In the genomic region with DNA sequence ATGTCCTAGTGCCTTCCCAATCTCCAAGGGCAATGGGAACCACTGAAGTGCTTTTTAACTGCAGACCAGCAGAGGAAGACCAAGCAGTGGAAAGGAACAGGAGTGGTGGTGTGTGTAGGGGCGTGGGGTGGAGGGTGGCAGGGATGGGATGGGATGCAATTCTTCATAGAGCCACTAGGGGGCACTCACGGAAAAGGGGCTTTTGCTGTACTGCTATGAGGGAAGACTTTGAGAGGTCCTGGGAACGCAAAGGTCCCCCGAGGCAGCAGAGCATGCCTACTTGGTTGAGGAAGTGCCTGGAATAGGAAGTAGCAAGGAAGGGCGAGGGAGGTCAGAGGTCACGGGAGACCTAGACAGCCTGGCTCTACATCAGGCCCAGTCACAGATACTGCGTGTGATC, we compare ENCODE assay signal across 11 mouse cellular contexts.
DNase-seq lines count a peak whose midpoint lies in the region; ATAC-seq and TF ChIP-seq lines count a peak whose summit lies in the region.
"Had no signal": no experiment of that assay in that cellular context is flagged by ENCODE, and none has a peak within 500 bp of the region (broad histone marks: within the 10 kb centered on the region; RNA-seq: fewer than 3 reads in every experiment).

No protein-coding gene starts in this region.

- no peak for ATAC-seq in hindbrain, postnatal 0 days
- no peak for ATAC-seq in hindbrain, embryonic 11.5 days (ENCODE audit: low FRiP score)
- ATAC-seq in granulocyte monocyte progenitor cell, adult 5-6 weeks (replicated peaks; ENCODE audit: poor library complexity, severe bottlenecking), result peak; percentile 47
- ATAC-seq: hindbrain, embryonic 16.5 days had no signal

- H3K4me3 ChIP-seq in hindbrain, postnatal 0 days (ENCODE audit: low read length), result no peak overlapping the region
- no peak overlapping the region for H3K4me3 ChIP-seq in hindbrain, embryonic 11.5 days (ENCODE audit: low read depth, low read length)

- H3K27me3 ChIP-seq in hindbrain, postnatal 0 days (ENCODE audit: insufficient read depth, low read length), result 0 out of 2 replicates have a peak, but pooled peaks cover 6% of the 10 kb centered on the region
- no peaks in the 10 kb centered on the region; the same call in 1 of the 2 replicates for H3K27me3 ChIP-seq in hindbrain, embryonic 11.5 days (ENCODE audit: control insufficient read depth, insufficient read depth, low read length)

- no peak for DNase-seq in hindbrain, postnatal 0 days (ENCODE audit: low spot score)
- no peak for DNase-seq in hindbrain, embryonic 11.5 days (ENCODE audit: low spot score)
- DNase-seq in 3T3-L1 (ENCODE audit: low read depth, low spot score), result peak; percentile 35
- peak; percentile 71 for DNase-seq in ES-CJ7 (ENCODE audit: low read depth, low spot score)
- DNase-seq in ovary, adult 18-20 months (ENCODE audit: low spot score), result no peak
- no peak for DNase-seq in adrenal gland, adult 18-20 months (ENCODE audit: low spot score in 2 of 2)
- DNase-seq in right cerebral cortex, postnatal 10 days (ENCODE audit: low spot score in 2 of 2), result no peak
- DNase-seq: gastrocnemius, postnatal 25 days; left cerebral cortex, postnatal 4 days had no signal

- H3K4me2 ChIP-seq in hindbrain, postnatal 0 days (ENCODE audit: low read depth, low read length), result no peak overlapping the region
- H3K4me2 ChIP-seq in hindbrain, embryonic 11.5 days (replicated peaks; ENCODE audit: low read depth, low read length), result no peak overlapping the region

- no peak overlapping the region for H3K9ac ChIP-seq in hindbrain, postnatal 0 days (replicated peaks; ENCODE audit: low read length)
- no peak overlapping the region for H3K9ac ChIP-seq in hindbrain, embryonic 11.5 days (ENCODE audit: low read depth, low read length)

- no peaks in the 10 kb centered on the region for H3K9me3 ChIP-seq in hindbrain, postnatal 0 days (ENCODE audit: low read length)
- H3K9me3 ChIP-seq in hindbrain, embryonic 11.5 days (ENCODE audit: control insufficient read depth, low read length), result no peaks in the 10 kb centered on the region

- no peaks in the 10 kb centered on the region for H3K36me3 ChIP-seq in hindbrain, postnatal 0 days (ENCODE audit: insufficient read depth, low read length)
- H3K36me3 ChIP-seq in hindbrain, embryonic 11.5 days (ENCODE audit: control insufficient read depth, insufficient read depth, low read length), result no peaks in the 10 kb centered on the region

- peaks cover 3% of the 10 kb centered on the region; the same call in 1 of the 2 replicates for H3K4me1 ChIP-seq in hindbrain, postnatal 0 days (ENCODE audit: insufficient read depth, low read length)
- peaks cover 7% of the 10 kb centered on the region for H3K4me1 ChIP-seq in hindbrain, embryonic 11.5 days (replicated peaks; ENCODE audit: control insufficient read depth, insufficient read depth, low read length)

- peak; percentile 72 for TF ChIP-seq CTCF in hindbrain, postnatal 0 days (IDR thresholded peaks at IDR 0.05; ENCODE audit: low read depth)

- 58% methylated on average over 7 of the region's 7 CpGs for WGBS in hindbrain, postnatal 0 days
- WGBS in hindbrain, embryonic 11.5 days, result 60% methylated on average over 7 of the region's 7 CpGs

- no peak overlapping the region for H3K27ac ChIP-seq in hindbrain, postnatal 0 days
- no peak overlapping the region for H3K27ac ChIP-seq in hindbrain, embryonic 11.5 days (ENCODE audit: low read depth, low read length)

Comparison
In these comparisons a context has a peak if more than half of its experiments do, and no peak if none do; other contexts are left out.
1. DNase-seq: peak in 3T3-L1 (single experiment) and ES-CJ7 (single experiment); none in hindbrain, postnatal 0 days (single experiment), hindbrain, embryonic 11.5 days (single experiment), ovary, adult 18-20 months (single experiment), adrenal gland, adult 18-20 months (0 of 2) and right cerebral cortex, postnatal 10 days (0 of 2).